Mouse (Mus musculus) lung, adult 18-20 months (tissue): ENCODE measurements around the gene Ccdc102a.
"Not testable (repeated sequence)": the region's sequence is repeated elsewhere in the genome, so short reads cannot be mapped to it uniquely, and the experiment has no call there.

Source experiments
- DNase-seq, 2 experiments: peaks; one replicate each; pipeline ENCODE4 v3.0.0; 2022; ENCODE audit warnings: mixed read lengths in 2 of 2

The Ccdc102a gene

GRCm38 (mm10) chr8:94872576-94872975 lies 45.3 kb downstream of the Ccdc102a start:
- no peak for DNase-seq

GRCm38 (mm10) chr8:94872156-94872555 lies 45.7 kb downstream of the Ccdc102a start:
- no peak for DNase-seq

- DNase-seq: peak; percentile 82 to 83
Measured at GRCm38 (mm10) chr8:94871108-94871894, 46.6 kb downstream of the Ccdc102a start.

- peak; percentile 16 to 25 for DNase-seq
Measured at GRCm38 (mm10) chr8:94870474-94871107, 47.3 kb downstream of the Ccdc102a start.

DNA sequence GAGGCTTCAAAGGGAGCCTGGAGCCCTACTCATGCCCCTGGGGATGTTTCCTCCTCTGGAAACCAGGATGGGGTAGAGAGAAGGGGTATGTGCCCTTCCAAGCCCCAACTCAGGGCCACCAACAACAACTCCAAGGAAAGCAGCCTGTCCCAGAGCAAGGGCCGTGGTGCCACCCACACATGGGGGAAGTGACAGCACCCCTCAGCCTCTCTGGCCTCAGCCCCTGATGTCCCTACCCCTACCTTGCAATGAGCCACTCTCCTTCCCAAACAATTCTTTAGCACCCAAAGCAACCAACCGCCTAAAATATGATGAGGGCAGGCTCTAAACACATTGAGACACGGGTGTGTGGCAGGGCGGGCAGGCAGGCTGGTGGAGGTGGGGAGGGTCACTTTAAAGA lies 47.9 kb downstream of the Ccdc102a start:
- DNase-seq: no peak

DNA sequence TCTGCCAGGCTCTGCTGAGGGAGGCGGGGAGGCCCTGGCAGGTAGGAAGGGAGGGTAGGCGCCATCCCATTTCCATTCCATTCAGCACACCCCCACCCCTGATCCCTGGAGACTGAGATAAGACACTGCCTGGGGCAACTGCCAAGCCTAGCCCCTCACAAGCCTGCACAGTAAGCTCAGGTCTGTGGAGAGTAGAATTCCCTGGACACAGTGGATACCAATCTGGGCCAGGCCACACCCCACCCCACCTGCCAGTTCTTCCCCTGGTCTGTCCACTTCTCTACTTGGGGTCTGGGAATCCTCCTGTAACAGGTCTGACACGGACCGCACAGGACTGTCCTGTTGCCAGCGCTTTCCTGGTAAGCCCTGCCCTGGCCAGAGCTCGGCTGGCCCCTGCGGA lies 48.8 kb downstream of the Ccdc102a start:
- no peak for DNase-seq

DNA sequence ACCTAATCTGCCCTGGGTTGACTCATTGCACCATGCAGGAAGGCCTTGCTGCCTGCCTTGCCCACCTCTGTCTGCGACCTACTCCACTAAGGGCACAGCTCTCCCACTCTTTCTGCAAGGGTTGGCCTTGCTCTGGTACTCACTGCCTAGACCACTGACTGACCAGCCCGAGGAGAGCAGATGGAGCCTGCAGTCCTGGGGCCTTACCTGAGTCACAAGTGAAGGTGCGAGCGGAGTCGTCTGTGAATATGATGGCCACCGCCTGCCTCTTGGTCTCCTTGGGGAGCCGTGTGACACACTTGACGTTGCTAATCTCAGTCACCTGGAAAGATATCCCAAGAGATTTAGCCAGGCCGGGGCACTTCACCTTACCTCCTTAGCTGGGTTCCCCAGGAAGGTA lies 51.0 kb downstream of the Ccdc102a start:
- DNase-seq: no peak

GRCm38 (mm10) chr8:94865292-94865691 lies 52.6 kb downstream of the Ccdc102a start:
- DNase-seq: no peak

DNA sequence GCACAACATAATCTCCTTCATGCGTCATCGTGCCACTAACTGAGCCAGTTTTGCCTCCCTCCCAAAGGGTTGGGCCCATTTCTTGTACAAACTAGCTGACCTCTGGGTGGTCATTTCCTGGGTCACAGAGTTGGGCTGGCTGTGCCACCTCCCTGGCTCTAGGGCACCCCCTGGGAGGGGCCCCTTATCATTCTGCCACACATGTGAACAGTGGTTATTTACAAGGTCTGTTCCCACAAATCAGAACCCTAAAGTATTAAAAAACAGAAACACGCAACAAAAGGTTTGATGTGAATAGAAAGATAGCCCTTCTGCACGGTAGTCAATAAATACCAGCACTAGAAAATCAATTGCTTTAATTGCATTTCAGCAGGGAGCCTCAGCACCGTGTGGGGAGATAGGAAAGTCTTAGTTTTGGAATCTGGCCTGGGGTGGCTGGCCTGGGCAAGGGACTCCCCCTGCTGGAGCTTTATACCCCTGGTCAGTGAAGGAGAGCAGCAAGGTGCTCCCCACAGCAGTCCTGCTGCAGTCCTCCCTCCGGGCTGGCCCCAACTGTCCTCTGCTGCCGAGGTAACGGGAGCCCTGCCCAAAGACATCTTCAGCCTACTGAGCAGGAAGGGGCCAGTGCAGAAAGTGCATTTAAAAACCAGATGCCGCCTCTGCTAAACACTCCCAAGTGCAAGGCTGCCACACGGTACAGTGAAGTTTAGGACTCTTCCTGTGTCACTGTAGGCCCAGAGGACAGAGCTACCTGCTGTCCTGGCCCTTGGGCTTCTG lies 53.8 kb downstream of the Ccdc102a start:
- no peak for DNase-seq

DNA sequence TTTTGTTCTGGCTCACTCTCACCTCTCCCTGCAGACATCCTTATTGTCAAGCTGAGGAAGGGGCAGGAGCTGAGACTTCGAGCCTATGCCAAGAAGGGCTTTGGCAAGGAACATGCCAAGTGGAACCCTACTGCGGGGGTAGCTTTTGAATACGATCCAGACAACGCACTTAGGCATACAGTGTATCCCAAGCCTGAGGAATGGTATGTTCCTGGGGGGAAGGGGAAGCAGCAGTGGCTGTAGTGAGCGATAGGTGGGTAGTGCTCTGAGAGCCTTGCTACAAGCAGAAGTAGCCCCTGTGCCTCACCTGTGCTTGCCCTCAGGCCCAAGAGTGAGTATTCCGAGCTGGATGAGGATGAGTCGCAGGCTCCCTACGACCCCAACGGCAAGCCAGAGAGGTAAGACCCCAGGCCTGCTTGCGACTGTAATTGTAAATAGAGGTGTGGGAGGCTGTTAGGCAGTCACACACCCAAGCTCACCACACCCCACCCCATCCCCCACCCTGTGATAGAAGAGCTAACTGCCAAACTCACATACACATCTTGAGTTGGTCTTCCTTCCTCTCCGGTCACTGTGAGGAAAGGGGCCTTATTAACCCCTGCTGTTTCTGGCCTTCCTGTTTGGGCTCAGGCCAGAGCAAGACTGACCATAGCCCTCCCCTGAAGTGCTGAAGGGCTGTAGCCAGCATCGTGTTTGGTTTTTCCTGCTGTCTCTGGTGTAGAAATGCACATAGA lies 55.2 kb downstream of the Ccdc102a start:
- no peak for DNase-seq

GRCm38 (mm10) chr8:94861352-94861910 lies 56.5 kb downstream of the Ccdc102a start:
- peak; percentile 59 to 68 for DNase-seq

GRCm38 (mm10) chr8:94857346-94858173 lies 60.3 kb downstream of the Ccdc102a start, which contains the start of gene Polr2c:
TSS of gene Polr2c (plus strand) at chr8:94857450.
- DNase-seq: peak; percentile 83 to 88

- DNase-seq: no peak
Measured at GRCm38 (mm10) chr8:94857011-94857345, 60.9 kb downstream of the Ccdc102a start.

DNA sequence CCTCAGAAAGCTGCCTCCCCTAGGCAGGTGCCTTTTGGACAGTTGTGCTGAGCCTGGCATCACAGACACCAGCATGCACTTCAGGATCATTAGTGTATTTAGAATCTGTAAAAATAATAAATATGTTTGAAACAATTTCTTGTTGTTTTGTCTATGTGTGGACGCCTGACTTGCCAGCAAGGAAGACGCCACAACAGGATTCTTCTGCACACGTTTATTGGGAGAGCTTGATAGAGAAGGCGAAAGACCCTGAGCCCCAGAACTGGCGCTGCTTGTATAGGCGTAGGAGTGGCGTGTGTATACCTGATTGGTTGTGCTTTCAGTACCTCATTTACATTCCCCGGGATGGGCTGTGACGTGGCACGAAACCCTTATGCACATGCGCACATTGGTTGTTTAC lies 63.1 kb downstream of the Ccdc102a start:
- DNase-seq: not testable (repeated sequence)
